In genomic region chr11:118220561-118221262, GRCm38 (mm10) we compare ENCODE assay signal across 8 mouse cellular contexts. TPM values are rescaled to one million over a fixed set of nuclear protein-coding genes. Genes with fewer than 3 reads are reported as not detected.
DNase-seq lines count a peak whose midpoint lies in the region; ATAC-seq and TF ChIP-seq lines count a peak whose summit lies in the region.

No protein-coding gene starts in this region.

- ATAC-seq in neural tube, embryonic 15.5 days (ENCODE audit: low FRiP score) = no peak

- H3K9me3 ChIP-seq in neural tube, embryonic 15.5 days (replicated peaks) = no peaks in the 10 kb centered on the region

- peak; percentile 95 for TF ChIP-seq CTCF in gastrocnemius, adult 2 months (IDR thresholded peaks at IDR 0.05)
- peak; percentile 52; the same call in 1 of the 2 replicates for TF ChIP-seq CTCF in spleen, adult 2 months (IDR thresholded peaks at IDR 0.05; ENCODE audit: extremely low read depth, insufficient read depth, insufficient read length, insufficient replicate concordance)

- peak overlapping the region; percentile 56 for H3K27ac ChIP-seq in gastrocnemius, adult 2 months
- H3K27ac ChIP-seq in spleen, adult 2 months (ENCODE audit: insufficient read depth, low read length) = no peak overlapping the region
- peak overlapping the region; percentile 70 for H3K27ac ChIP-seq in brown adipose tissue, adult 24 weeks (replicated peaks; ENCODE audit: low read depth, low read length)
- H3K27ac ChIP-seq in neural tube, embryonic 15.5 days (replicated peaks) = no peak overlapping the region

- H3K9ac ChIP-seq in neural tube, embryonic 15.5 days (replicated peaks) = no peak overlapping the region

- peak; percentile 64 for DNase-seq in gastrocnemius, adult 2 months
- no peak for DNase-seq in gastrocnemius, adult 8-10 months (ENCODE audit: low spot score in 2 of 2)
- DNase-seq in spleen, adult 2 months (ENCODE audit: low read depth in 1 of 2, low spot score in 2 of 2) = peak; percentile 61 to 65
- no peak for DNase-seq in spleen, adult 12 weeks (ENCODE audit: low spot score)
- DNase-seq in heart, postnatal 36 days = peak; percentile 68 to 69
- DNase-seq in lung, postnatal 10 days = peak; percentile 78

- intact Hi-C loops in gastrocnemius, adult 2 months (cut with DNase I) = loop anchor here (1.0 kb wide), 1 partner anchor 116 kb away; no protein-coding TSS in a partner anchor
- intact Hi-C loops in heart, postnatal 36 days (cut with DNase I) = loop anchor here (1.0 to 2.0 kb wide), 2 partner anchors 117 to 136 kb away; no protein-coding TSS in a partner anchor

- H3K4me3 ChIP-seq in gastrocnemius, adult 2 months = 0 out of 2 replicates have a peak overlapping the region, but pooled peaks have one; percentile 28
- H3K4me3 ChIP-seq in spleen, adult 2 months (ENCODE audit: extremely low read depth, insufficient read depth, insufficient read length) = no peak overlapping the region
- no peak overlapping the region for H3K4me3 ChIP-seq in brown adipose tissue, adult 24 weeks (ENCODE audit: insufficient read depth, low read depth, low read length)
- no peak overlapping the region for H3K4me3 ChIP-seq in neural tube, embryonic 15.5 days (replicated peaks)

- H3K4me1 ChIP-seq in spleen, adult 2 months (ENCODE audit: control insufficient read depth, insufficient read depth, insufficient read length) = peaks cover 51% of the 10 kb centered on the region
- H3K4me1 ChIP-seq in brown adipose tissue, adult 24 weeks (ENCODE audit: control insufficient read depth, insufficient read depth, insufficient read length, low read length) = peaks cover 44% of the 10 kb centered on the region
- H3K4me1 ChIP-seq in neural tube, embryonic 15.5 days = no peaks in the 10 kb centered on the region

- H3K4me2 ChIP-seq in neural tube, embryonic 15.5 days = no peak overlapping the region

- H3K36me3 ChIP-seq in spleen, adult 2 months (ENCODE audit: control insufficient read depth, insufficient read depth, low read length) = no peaks in the 10 kb centered on the region
- H3K36me3 ChIP-seq in neural tube, embryonic 15.5 days = no peaks in the 10 kb centered on the region

- H3K27me3 ChIP-seq in spleen, adult 2 months (ENCODE audit: control insufficient read depth, insufficient read depth, low read length) = no peaks in the 10 kb centered on the region
- H3K27me3 ChIP-seq in neural tube, embryonic 15.5 days (replicated peaks) = no peaks in the 10 kb centered on the region

- WGBS in spleen, adult 2 months = 26% methylated on average over 7 of the region's 7 CpGs
- WGBS in neural tube, embryonic 15.5 days = 19% methylated on average over 7 of the region's 7 CpGs

- TF ChIP-seq POLR2A in spleen, adult 2 months (IDR thresholded peaks at IDR 0.05; ENCODE audit: low read depth, low read length) = no peak

RNA-seq across cellular contexts. Expression of gene Cyth1, which starts 27.7 kb away (rescaled TPM):
- total RNA-seq in gastrocnemius, adult 2 months (2021) = 10 to 100 TPM; 28.6 to 49.6 TPM
- total RNA-seq in gastrocnemius, adult 8-10 months (2022) = 10 to 100 TPM; 26.6 to 38.4 (median 30.2) TPM
- polyA plus RNA-seq in spleen, adult 2 months (2012; rRNA removed) = 47.7 and 57.3 TPM in 2 replicates
- 37.2 and 41.9 TPM in 2 replicates for polyA plus RNA-seq in brown adipose tissue, adult 24 weeks (2012; ENCODE audit: insufficient read depth, insufficient read length, missing spikeins)
- 10 to 100 TPM; 45.6 to 51.6 TPM for total RNA-seq in heart, postnatal 36 days (2021)
- polyA plus RNA-seq in neural tube, embryonic 15.5 days (2015; fragmentation: Nextera tagmentation; extraction: Ambion mirVana) = 22.5 and 24.8 TPM in 2 replicates

Comparison
In these comparisons a context has a peak if more than half of its experiments do, and no peak if none do; other contexts are left out.
1. DNase-seq: peak in gastrocnemius, adult 2 months (single experiment), spleen, adult 2 months (2 of 2), heart, postnatal 36 days (2 of 2) and lung, postnatal 10 days (single experiment); none in gastrocnemius, adult 8-10 months (0 of 2) and spleen, adult 12 weeks (single experiment).
2. H3K27ac ChIP-seq: peak in gastrocnemius, adult 2 months (single experiment) and brown adipose tissue, adult 24 weeks (single experiment); none in spleen, adult 2 months (single experiment) and neural tube, embryonic 15.5 days (single experiment).